Mouse (Mus musculus) lung, postnatal 0 days (tissue): ENCODE data around the gene Rxfp4.

Experiments
- CTCF ChIP-seq: IDR thresholded peaks from 2 replicates; pipeline ENCODE4 v1.5.1; 2016; ENCODE audit warnings: antibody characterized with exemption, mild to moderate bottlenecking
- EP300 ChIP-seq: IDR thresholded peaks from 2 replicates; pipeline ENCODE4 v1.6.1; 2016; ENCODE audit warnings: antibody characterized with exemption, mild to moderate bottlenecking, control low read depth

- TF ChIP-seq EP300, result no peak
- TF ChIP-seq CTCF, result no peak
These were observed 47.3 kb upstream of the Rxfp4 start for GRCm38 (mm10) chr3:88700247-88700646.
